Mouse (Mus musculus) 3134 (cell line): ENCODE measurements around the gene Scd2.
"Not testable (repeated sequence)": the region's sequence is repeated elsewhere in the genome, so short reads cannot be mapped to it uniquely, and the experiment has no call there.

Experiments
- DNase-seq: peaks from one replicate; pipeline ENCODE4 v3.0.0-alpha.2; 2011; ENCODE audit warnings: low spot score; ENCODE audit not compliant: insufficient read length; ENCODE audit errors: extremely low read depth

Gene Scd2

GRCm38 (mm10) chr19:44292941-44293768 lies at the start of gene Scd2:
Gene Scd2 (plus strand): TSS chr19:44293674.
- DNase-seq = no peak

DNA sequence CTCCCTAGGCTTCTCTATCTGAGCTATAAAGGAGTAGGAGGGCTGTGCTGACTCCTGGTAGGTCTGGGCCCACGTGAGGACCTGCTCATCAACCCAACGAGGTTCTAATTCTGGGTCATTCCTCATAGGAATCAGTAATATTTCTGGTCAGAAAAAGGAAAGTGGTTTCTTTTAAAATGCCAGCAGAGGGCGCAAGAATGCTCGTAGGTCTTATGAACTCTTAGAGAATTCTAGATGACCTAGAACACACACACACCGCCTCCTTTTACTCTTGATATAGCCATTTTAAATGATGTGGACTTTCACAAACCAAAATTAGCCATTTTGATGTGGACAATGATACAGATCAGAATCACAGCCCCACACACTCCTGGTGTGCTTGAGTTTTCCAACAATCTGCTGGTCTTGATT lies 47.7 kb upstream of the Scd2 start:
- no peak for DNase-seq

DNA sequence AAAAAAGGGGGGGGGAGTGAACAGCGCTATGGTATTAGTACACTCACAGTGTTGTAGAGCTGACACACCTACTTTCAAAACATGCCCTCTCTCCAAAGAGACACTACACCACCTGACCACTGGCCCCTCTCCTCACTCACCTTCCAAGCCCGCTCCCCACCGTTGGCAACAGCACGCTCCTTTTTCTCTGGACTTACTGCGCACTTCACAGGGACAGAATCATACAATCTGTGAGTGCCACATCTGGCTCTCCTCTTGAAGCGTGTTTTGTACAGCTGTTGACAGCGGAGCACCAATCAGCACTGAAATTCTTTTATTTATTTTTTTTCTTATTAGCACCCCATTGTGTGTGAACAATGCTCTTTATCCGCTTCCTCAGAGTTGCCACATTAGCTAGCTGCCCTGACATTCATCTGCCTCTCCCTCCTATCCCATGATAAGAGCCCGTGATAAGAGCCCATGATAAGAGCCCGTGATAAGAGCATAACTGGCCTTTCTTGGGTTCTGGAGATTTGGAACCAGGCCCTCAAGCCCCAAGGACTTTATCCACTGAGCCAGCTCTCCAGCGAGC lies 47.0 kb upstream of the Scd2 start:
- no peak for DNase-seq

GRCm38 (mm10) chr19:44247281-44248080 lies 46.0 kb upstream of the Scd2 start:
- no peak for DNase-seq

DNA sequence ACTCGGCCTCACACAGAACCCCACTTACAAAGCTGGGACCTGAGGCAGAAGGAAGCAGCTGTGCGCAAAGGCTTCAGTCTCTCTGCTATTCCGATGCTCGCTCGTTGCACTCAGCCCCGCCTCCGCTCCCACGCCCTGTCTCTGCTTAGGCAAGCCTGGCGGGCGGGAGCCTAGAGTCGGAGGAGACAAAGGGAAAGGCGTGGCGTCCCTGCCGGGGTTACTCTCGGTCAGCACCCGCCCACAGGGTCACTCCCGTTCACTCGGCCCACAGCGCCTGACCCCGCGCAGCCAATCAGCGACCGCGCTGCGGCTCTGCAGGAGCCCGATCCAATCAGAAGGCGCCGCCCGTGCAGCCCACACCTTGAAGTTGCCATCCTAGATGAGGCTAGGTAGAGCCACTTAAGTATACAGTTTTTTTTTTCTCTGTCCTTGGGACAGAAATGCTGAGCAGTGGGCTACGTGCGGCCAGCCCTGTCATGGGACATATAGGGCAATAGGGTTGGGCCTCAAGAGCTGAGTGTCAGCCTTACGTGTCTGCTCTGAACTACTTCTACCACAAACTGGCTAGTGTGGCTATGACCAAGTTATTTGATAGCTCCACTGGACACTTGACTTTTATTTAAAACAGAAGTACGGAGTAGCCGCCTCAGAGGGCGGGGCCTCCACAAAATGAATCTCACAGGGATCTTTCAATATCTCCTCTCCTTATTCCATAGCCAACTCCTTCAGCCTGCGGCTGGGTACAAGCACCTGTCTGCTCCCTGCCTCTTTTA lies 45.2 kb upstream of the Scd2 start:
- DNase-seq = peak; percentile 100

GRCm38 (mm10) chr19:44248854-44249351 lies 44.6 kb upstream of the Scd2 start:
- DNase-seq = no peak

DNA sequence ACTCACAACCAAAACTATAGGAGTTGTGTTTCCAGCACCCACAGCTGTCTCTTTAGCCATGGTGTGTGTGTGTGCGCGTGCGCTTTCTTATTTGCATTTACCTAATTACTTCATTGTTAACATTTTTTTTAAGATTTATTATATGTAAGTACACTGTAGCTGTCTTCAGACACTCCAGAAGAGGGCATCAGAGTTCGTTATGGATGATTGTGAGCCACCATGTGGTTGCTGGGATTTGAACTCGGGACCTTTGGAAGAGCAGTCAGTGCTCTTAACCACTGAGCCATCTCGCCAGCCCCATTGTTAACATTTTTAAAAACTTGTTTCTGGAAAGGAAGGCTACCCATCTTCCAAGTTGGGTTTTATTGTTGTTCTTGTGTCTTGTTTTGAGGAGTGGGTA lies 42.3 kb upstream of the Scd2 start:
- DNase-seq = not testable (repeated sequence)

DNA sequence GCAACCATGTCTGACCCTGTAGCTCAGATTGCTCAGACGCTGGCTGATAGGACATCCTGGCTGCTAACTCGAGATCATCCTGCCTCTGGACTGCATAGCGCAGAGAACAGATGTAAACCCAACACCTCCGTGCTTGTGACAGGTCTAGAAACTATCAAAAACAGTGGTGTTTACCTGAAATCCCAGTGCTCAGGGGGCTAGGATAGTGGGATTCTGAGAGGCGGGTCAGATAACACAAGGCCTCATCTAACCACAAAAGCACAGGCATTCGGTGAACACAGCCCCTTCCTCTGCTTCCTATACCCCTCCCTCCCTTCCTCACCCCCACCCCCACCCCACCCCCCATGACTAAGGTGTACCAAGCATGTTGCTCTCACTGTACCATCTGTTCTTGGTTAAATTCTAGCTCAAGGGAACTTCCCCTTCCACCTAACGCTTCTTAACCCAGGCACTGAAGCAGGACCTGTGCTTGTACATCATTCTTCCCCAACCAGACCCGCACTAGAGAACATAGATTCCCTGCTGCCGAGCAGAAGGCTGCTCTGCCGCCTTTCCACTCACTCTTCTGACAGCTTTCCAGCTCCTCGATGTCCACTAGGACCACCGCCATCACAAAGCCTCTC lies 41.4 kb upstream of the Scd2 start:
- DNase-seq = no peak

- not testable (repeated sequence) for DNase-seq
Measured at GRCm38 (mm10) chr19:44254106-44254505, 39.4 kb upstream of the Scd2 start.

DNA sequence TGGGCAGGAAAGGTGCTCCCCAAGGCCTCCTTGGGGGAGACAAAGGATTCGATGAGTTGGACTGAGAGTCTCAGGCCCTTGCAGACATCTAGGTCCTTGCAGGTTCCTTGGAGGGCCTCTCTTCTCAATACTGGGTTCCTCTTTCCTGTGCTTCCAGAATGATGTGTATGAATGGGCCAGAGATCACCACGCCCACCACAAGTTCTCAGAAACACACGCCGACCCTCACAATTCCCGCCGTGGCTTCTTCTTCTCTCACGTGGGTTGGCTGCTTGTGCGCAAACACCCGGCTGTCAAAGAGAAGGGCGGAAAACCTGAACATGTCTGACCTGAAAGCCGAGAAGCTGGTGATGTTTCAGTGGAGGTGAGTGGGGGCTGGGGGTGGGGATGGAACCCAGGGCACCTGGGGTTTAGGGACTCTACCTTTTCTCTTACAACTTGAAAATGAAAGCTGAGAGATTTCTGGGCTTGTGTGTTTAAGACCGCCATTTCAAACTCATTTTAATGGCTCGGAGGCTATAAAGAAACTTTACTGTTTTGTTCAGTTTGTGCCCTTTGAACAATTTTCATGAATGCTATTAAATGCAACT lies 36.0 kb upstream of the Scd2 start:
- no peak for DNase-seq

- no peak for DNase-seq
Measured at GRCm38 (mm10) chr19:44259484-44259883, 34.0 kb upstream of the Scd2 start.

DNA sequence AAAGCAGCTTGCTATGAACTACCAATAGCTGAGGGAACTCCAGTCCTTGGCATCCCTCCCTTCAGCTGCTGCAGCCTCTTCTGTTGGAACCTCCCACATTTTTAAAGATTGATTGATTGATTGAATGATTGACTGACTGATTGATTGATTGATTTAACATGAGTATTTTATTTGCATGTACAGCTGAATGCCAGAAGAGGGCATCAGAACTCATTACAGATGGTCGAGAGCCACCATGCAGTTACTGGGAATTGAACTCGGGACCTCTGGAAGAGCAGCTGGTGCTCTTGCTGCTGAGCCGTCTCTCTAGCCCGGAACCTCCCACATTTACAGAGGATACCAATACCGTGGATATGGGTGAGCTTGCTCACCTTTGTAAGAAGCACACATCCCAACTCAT lies 33.0 kb upstream of the Scd2 start:
- DNase-seq = no peak

DNA sequence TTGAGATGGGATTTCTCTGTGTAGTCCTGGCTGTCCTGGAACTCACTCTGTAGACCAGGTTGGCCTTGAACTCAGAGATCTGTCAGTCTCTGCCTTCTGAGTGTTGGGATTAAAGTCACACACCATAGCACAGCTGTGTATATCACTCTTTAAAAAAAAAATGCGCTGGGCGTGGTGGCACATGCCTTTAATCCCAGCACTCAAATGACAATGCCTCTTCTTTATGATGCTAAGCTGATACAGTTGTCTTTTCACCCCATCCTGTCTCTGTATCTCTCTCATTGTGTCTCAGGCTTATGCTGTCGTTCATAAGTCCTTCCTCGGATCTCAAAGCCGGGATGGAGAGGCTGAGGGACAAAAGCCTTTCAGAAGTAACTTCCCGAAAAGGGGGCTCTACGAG lies 31.7 kb upstream of the Scd2 start:
- no peak for DNase-seq

GRCm38 (mm10) chr19:44263581-44263980 lies 29.9 kb upstream of the Scd2 start:
- no peak for DNase-seq

DNA sequence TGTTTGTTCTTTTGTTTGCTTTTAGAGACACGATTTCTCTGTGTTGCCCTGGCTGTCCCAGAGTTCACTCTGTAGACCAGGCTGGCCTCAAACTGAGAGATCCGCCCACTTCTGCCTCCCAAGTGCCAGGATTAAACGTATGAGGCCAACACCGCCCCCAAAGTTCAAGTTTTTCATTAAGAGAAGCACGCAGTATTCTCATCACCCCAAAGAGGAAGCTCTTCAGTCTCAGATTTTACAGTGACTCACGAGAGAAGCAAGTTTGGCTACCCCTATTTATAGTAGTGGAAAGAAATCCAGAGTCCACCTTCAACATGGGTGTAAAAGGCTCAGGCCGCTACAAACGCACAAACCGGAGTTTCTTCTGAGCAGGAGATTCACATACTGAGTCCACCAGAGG lies 29.2 kb upstream of the Scd2 start:
- DNase-seq = no peak

- peak; percentile 52 for DNase-seq
Measured at GRCm38 (mm10) chr19:44265300-44265699, 28.2 kb upstream of the Scd2 start.

GRCm38 (mm10) chr19:44265911-44266337 lies 27.6 kb upstream of the Scd2 start:
- DNase-seq = no peak

DNA sequence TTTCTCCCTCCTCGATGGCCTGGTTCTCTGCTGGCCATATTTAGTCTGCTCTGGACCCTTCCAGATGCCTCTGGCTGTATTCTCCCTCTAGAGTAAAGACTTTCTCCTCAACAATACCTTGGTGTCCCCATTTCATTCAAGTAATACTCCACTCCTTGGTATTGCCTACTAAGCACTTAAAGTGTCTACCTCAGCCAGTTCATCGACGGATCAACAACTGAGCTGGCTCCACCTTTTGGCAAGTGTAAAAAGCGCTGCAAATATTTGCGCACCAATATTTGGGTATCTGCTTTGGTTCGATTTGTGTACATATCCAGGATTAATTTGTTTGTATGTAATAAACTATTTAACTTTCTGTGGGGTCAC lies 27.0 kb upstream of the Scd2 start:
- DNase-seq = no peak

DNA sequence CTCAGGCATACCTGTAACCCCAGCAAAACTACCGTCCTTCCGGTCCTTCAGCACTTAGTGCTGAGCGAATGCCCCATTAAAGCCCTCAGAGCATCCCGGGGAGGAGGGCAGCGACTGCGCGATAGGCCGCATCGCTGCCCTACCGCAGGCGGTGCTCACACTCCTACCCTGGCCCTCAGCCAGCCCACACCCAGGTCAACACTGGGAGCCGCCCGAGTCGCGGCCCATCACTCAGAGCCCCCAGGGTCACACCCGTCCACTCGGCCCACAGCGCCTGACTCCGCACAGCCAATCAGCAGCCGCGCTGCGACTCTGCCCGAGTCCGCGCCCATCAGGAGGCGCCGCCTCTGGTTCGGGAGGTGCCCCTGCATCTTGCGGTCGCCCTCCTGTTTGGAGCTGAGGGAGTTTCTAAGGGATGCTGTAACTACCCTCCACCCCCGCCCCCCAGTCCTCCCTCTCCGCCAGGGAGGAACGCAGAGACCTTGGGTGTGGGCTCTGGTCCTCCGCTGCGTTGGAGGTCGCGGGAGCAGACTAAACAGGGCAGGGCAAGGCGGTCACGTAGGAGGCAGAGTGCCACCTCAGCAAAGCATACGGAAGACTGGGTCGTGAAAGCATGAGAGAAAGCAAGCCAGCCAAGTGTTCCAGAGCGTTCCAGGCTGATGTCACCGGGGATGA lies 26.5 kb upstream of the Scd2 start:
- peak; percentile 97 for DNase-seq
